Mouse (Mus musculus) common myeloid progenitor, adult 5-6 weeks (primary cell): Measurements from ENCODE around the gene Asb6. TPM values are rescaled to one million over a fixed set of nuclear protein-coding genes. Genes with fewer than 3 reads are reported as not detected.

Experiments used
- ATAC-seq: replicated peaks from 2 replicates; pipeline ENCODE4 v1.8.0; 2016; ENCODE audit warnings: low read depth, mild to moderate bottlenecking, moderate TSS enrichment, inconsistent platforms; ENCODE audit not compliant: poor library complexity, severe bottlenecking
- total RNA-seq: library from RNA; stranded (forward); fragments of 200-1000, 187-1606 nt; gene quantifications from 2 replicates; pipeline ENCODE4 v1.2.3, GENCODE M21; 2017

Asb6 gene
- total RNA-seq, result 13.7 and 17.5 TPM in 2 replicates

DNA sequence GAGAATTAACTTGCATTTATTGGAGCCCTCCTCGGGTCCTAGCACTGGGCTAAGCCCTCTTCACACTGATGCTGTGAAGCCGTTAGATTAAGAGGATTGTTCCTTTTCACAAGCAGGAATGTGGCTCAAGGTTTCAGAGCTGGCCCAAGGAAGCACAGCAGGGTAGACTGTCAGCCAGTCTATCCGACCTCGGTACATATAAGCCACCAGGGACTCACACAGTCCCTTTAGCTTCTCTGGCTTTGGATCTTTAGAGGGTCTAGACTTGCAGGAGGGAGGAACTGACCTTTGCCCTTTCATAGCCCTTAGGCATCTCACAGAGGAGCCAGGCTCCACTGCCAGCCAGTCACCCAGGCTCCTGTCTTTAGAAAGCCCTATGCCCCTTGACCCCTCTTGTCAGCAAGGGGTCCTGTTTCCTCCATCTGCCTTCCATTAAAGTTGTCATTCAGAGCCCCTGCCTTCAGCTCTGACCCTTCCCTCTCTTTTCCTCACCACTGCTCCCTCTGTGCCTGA lies at the start of gene Asb6:
Gene Asb6 (minus strand): TSS at position 51 of the 513 bp plus-strand sequence.
- no peak for ATAC-seq

DNA sequence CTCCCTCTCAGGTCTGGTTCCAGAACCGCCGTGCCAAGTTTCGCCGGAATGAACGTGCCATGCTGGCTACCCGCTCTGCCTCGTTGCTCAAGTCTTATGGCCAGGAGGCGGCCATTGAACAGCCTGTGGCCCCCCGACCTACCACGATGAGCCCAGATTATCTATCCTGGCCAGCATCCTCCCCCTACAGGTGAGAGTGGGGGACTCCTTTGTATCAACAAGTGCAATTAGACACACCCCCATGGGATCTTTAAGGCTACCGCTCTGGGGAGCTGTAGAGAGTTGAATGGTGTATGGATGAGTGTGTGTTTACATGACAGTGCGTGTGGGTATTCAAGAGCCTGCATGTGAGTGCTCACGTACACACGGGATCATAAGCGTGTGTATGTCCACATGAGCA lies 49.3 kb upstream of the Asb6 start:
- ATAC-seq, result no peak

DNA sequence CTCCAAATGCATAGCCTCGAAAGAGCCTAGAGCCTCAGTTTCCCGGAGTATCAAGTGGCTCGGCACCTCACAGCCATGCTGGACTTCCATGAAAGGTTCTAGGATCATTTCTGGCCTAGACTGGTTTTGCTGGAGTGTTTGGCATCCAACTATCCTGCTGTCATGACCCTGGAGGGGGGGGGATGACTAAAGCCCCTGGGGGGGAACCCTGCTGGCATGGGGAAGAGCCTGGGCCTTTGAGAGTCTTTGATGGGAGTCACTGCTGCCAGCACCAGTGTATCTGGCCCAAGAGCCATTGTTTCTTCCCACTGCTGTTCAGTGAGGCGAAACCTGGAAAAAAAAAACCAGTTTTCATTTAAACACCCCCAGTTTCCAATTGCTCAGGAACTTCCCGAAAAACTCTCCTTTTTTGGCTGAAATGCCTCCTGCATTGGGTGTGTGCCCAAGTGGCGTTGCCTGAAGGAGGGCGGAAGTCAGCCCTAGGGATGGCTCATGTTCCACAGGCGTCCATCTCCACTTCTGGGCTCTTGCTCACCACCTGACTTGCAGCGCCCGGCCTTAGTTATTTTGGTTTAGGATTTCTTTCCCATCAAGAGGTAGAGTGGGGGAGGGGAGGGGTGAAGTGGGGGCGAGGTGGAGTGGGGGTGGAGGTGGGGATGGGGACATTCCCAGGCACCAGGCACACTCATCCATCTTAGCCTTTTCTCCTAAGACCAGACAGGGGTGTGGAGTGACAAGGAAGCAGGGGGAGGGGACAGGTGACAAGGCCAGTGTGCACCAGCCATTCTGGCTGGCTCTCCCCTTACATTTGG lies 45.7 kb upstream of the Asb6 start:
- ATAC-seq, result no peak

DNA sequence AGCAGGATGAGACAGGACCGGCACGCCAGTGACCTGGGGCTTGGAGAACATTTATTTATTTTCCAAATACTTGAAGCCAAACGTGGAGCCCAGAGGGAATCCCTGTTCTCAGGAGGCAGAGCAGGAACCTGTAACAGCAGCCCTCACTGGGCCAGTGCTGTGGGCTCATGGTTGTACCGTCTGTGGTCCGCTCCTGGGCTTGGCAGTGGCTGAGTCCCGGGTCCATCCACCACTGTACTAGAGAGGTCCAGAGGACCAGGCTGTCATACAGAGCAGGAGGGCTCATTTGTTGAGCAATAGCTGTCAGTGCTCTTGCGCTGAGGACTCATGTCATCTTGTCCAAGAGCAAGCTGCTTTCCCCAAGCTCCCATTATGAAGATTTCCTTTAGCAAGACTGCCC lies 45.0 kb upstream of the Asb6 start:
- no peak for ATAC-seq

DNA sequence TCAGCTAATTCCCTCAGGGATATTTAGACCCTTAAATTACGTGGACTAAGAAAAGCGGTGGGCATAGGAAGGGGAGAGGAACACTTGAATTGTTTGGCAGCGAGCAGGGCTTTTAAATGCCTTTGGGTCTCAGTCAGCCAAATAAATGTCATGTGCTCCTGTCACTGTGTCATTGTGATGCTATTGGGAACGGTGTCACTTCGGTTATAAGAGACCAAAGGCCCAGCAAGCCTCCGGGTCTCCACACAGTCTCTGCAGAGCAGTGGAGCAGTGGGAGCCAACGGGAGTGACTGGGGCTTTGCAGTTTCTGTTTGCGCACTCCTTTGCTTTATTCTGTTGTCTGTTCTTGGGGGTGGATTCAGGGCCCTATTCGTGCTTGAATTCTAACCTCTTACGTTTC lies 44.3 kb upstream of the Asb6 start:
- no peak for ATAC-seq

DNA sequence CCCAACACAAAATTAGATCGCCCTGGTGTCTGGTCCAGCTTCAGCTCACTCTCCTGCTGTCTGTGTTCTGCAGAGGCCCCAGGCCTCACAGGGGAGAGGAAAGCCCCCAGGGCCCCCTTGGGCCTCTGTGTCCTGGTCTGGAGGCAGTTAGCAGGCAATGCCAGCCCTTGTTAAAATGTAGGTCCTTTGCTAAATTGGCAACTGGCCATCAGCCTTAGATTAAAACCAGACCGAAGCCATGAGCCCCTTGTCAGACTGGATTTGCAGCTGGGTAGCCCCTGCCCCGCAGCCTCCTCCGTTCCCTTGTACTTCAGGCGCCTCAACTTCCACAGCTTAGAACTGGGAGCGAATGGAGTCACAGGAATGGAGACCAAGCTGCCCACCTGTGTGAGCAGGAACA lies 42.5 kb upstream of the Asb6 start:
- no peak for ATAC-seq

DNA sequence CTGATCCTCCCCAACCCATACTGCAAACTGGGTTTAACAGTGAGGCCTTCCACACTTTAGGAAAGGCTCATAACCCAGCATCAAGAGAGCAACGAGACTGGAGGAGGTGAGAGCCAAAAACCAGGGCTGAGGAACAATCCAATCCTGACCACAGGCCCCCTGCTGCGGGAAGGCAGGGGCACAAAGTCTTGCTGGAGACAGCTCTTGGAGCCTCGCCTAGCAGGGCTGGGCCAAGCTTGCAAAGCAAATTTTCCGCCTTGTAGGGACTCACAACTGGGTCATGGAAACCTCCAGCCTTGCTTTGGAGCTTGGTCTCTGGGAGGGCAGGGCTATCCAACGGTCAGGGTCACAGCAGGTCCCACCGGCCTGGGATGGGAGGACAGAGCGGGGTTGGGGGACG lies 40.7 kb upstream of the Asb6 start:
- no peak for ATAC-seq

DNA sequence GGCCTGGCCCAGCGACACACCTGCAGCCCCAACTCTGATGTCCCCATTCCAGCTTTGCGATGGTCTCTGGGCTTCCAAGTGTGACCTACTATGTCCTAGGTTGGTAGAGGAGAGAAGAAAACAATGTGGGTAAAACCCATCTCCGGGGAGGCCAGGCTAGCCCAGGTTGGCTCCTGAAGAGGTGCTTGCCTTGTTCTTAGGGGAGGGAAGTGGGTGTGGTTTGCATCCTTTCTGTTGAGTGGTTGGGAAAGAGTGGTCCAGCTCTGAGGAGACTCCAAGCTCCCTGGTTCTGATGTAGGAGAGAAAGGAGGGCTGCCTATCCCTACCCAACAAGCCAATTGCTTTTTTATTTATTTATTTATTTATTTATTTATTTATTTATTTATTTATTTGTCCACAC lies 35.3 kb upstream of the Asb6 start:
- no peak for ATAC-seq

DNA sequence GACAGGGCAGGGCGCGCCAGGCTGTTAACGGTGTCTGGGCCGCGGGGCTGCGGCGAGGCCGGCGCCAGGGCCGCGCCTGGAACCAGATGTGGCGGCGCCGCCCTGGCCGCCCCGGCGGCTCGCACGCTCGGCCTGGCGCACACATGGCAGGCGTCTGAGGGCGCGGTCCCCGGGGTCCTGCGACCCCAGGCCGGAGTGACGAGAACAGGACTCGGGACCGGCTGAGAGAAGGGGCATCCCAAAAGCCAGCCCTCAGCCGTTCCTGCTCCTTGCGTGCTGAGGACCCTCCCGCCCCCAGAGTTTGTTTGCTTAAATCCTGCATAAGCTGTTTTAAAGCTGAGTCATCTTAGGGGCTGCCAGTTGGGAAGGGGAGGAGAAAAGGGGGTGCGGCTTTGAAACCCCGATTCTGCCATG lies 34.8 kb upstream of the Asb6 start:
- ATAC-seq, result no peak

DNA sequence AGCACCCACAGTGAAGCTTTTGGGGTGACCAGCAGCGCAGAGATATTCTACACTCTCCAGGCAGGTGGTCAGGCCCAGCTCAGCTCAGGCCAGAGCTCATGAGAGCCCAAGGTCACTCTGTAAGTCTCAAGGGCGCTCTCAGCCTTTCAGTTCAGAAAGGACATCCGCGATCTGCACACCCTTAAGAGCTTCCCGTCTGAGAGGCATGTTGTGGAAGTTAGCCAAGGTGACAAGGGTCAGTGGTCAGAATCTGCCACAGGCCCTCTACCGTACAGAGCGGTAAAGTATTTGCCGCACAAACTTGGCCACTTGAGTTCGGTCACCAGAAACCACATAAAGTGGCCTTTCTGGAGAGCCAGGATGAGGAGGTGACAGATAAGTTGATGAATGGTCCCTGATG lies 33.4 kb upstream of the Asb6 start:
- ATAC-seq, result no peak

DNA sequence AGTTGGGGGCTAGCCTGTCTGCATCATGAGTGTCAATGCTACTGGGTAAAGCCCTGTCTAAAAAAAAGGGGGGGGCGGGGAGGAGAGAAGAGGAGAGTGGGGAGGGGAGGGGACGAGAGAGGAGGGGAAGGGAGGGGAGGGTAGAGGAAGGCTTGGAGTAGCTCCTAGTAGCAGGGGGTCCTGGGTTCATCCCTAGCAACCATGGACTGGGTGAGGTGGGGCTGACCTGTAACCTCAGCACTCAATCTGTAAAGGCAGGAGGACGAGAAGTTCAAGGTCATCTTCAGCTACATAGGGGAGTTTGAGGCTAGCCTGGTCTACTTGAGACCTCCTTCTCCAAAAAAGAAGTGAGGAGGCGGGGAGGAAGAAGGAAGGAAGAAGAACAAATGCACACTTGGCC lies 31.9 kb upstream of the Asb6 start:
- ATAC-seq, result no peak

DNA sequence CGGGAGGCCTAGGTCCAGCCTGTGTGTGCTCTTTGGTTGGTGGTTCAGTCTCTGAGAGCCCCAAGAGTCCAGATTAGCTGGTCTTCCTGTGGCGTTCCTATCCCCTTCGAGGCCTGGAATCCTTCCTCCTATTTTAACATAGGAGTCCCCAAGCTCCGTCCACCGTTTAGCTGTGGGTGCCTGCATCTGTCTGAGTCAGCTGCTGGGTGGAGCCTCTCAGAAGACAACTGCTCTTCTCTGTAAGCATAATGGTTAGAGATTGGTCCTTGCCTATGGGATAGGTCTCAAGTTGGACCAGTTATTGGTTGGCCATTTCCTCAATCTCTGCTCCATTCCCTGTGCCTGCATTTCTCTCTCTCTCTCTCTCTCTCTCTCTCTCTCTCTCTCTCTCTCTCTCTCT lies 29.6 kb upstream of the Asb6 start:
- ATAC-seq, result no peak

DNA sequence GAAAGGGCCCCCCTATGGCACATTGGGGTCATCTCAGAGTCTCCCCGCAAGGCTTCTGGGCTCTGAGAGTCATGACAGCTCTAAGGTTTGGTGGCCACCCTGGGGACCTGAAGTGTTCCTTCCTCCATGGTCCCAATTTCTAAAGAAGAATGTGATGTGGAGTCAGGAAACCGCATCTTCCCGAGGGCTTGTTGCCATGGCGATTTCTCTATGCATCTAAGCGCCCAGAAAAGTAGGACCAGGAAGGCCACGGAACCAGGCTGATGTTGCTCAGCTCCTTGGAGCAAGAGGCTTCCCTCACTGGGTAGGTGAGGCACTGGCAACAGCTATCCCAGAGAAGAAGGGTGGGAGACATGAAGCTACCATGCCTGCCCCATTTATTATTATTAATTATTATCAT lies 26.9 kb upstream of the Asb6 start:
- ATAC-seq, result no peak

DNA sequence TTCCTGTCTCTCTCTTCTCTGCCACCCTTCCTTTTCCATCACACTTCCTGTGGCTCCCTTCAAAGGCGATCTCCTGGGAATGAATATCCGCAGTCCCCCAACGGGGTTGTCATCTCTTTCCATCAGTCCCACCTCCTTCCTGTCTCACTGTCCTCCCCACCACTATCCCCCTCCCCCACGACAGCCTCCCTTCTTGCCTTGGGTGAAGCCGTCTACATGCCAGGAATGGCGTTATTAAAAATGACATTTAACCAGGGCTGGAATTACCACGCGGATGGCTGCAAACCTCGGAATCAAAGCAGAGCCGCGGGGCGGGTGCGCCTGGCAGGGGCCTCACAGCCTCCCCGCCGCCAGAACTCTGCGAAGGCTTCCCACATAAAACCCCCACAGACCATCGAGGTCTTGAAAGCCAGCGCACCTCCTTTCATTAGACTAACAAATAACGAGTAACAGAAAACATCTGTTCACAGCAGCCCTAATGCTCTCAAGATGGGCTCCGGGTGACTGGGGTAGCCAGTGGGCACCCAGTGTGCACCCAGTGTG lies 22.7 kb upstream of the Asb6 start:
- ATAC-seq, result no peak

DNA sequence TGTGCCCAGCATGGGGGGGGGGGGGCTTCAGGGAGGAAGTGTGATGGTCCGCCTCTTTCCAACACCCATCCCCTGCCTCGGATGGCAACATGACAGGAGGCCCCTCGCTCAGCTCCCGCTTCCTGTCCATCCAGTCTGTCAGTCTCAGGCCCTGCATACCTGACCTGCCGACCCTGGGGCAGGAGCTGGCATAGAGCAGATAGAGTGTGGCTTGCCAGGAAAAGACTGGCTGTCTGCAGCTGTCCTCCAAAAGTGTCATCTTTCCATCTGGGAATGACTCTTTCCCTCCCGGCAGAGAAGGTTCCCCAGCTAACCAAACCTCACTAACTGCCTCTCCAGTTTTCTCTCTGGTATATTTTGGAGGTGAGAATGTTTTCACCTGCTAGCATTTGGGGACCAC lies 20.4 kb upstream of the Asb6 start:
- ATAC-seq, result no peak

DNA sequence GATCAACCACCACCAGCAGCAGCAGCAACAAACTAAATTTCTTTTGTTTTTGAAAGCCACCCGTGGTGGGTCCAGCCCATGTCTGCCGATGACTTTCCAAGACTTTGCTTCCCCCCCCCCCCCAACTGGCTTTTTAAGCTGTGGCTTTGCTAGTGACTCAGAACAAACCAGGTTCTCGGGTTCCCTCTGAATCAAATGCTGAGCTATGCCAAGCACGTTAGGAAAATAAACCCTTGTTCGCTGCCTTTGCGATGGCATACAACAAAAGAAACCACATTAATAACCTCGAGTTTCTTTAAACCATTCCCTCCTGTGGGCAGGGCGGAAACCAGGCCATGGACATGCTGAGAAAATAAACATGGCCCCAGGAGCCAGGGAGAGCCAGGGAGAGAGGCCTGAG lies 18.1 kb upstream of the Asb6 start:
- no peak for ATAC-seq

DNA sequence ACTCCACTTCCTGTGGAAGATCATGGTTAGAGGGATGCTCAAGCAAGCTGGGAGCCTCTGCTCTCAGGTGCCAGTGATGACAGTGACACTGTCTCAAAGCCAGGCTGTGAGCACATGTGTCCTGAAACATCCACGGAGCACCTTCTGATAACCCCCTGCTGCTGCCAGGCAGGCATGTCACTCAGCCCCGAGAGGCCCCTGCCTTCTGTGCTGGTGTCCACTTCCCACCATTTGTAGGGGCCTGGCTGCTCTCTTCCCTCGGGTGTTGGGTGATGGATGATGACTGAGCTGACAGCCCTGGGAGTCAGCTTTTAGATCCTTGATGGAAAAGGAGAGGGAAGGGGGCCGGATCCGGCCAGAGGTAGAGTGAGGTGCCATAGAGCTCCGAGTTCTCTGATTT lies 16.6 kb upstream of the Asb6 start:
- no peak for ATAC-seq

DNA sequence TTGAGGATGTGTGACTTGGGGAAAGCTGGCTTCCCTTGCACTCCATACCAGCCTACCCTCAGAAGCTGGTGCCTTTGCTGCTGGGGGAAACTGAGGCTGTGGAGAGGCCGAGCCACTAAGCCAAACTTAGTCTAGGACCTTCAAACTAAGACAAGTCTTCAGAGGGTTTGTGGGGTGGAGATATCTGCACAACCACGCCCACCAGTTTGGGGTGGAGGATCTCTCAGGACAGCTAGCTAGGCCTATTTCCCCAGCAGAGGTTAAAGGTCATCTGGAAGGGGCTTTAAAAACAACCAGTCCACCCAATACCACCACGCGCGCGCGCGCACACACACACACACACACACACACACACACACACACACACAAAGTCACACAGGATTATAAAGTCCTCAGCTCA lies 16.1 kb upstream of the Asb6 start:
- no peak for ATAC-seq

DNA sequence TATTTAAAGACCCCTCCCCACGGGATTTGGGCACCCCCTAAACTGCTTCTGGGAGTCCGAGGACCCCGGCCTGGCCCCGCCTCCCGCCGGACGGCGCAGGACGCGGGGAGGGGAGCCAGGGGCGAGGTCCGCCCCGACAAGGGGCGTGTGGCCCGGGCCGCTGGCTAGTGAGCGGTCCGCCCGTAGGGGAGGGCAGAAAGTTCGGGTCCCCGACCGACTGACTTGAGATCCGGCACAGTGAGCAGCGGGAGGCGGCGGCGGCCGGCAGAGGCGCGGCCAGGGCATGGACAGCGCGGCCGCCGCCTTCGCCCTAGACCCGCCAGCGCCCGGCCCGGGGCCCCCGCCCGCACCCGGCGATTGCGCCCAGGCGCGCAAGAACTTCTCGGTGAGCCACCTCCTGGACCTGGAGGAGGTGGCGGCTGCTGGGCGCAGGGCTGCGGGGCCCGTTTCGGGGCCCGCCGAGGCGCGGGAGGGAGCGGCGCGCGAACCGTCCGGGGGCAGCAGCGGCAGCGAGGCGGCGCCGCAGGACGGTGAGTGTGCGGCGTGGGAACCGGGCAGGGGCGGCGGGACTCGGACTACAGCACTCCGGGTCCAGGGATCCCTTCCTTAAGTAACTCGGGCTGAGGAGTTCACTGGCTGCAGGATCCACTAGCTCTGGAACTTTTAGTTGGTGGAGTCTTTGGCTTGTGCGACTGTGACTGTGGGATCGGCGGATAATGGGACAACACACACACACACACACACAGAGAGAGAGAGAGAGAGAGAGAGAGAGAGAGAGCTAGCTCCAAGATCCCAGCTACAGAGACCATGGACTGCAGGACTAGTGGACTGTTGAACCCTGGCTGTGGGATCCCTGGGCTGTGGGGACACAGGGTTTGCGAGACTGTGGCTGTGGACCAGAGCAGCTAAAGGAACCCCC lies 15.3 kb upstream of the Asb6 start:
- no peak for ATAC-seq

DNA sequence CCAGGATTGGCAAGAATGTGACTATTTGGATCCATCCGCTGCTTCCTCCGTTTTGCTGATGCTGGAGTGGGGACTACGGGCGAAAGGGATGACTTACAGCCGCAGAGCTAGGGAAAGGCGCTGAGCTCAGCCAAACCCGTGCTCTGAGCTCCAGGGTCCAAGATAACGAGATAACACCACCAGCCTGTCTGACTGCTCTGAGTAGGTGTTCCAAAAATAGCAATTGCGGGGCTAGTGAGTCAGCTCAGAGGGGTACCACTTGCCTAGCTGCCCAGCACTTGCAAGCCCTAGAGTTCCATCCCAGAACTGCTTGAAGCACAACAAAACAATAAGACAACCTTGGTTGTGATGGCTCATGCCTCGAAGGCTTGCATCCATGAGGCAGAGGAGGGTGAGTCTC lies 12.5 kb upstream of the Asb6 start:
- ATAC-seq, result no peak
